Mouse (Mus musculus): ENCODE data around the gene Wnk1.

GRCm38 (mm10) chr6:120062934-120063333 lies 24.5 kb upstream of the Wnk1 start:
- TF ChIP-seq POLR2A (IDR thresholded peaks at IDR 0.05; ENCODE audit: borderline replicate concordance, control insufficient read depth, low read depth, low read length): no peak
- no peak for TF ChIP-seq CTCF (IDR thresholded peaks at IDR 0.05; ENCODE audit: control insufficient read depth, insufficient read depth, low read length)
